Mouse (Mus musculus): ENCODE measurements around the gene A930017K11Rik.

A930017K11Rik gene

GRCm38 (mm10) chr17:25951803-25952623 lies at the start of gene A930017K11Rik:
A930017K11Rik (minus strand) TSS chr17:25952565.
- no peak for DNase-seq (ENCODE audit: low read depth)

- no peak for DNase-seq (ENCODE audit: low read depth)
These were observed 46.1 kb upstream of the A930017K11Rik start for GRCm38 (mm10) chr17:25998425-25998824.

GRCm38 (mm10) chr17:25993489-25993888 lies 41.1 kb upstream of the A930017K11Rik start:
- DNase-seq (ENCODE audit: low read depth): no peak

- no peak for DNase-seq (ENCODE audit: low read depth)
These were observed 39.9 kb upstream of the A930017K11Rik start for GRCm38 (mm10) chr17:25992274-25992673.

- no peak for DNase-seq (ENCODE audit: low read depth)
These were observed 38.0 kb upstream of the A930017K11Rik start for GRCm38 (mm10) chr17:25990331-25990730.

- DNase-seq (ENCODE audit: low read depth): peak; percentile 93
These were observed 33.2 kb upstream of the A930017K11Rik start, which contains the start of gene Capn15 for GRCm38 (mm10) chr17:25985306-25986294. Capn15 (minus strand) TSS chr17:25985796.

GRCm38 (mm10) chr17:25984556-25985305 lies 32.4 kb upstream of the A930017K11Rik start:
- peak; percentile 33 for DNase-seq (ENCODE audit: low read depth)

GRCm38 (mm10) chr17:25984066-25984465 lies 31.7 kb upstream of the A930017K11Rik start:
- no peak for DNase-seq (ENCODE audit: low read depth)

- DNase-seq (ENCODE audit: low read depth): no peak
These were observed 30.5 kb upstream of the A930017K11Rik start for GRCm38 (mm10) chr17:25982913-25983312.

GRCm38 (mm10) chr17:25980854-25981253 lies 28.5 kb upstream of the A930017K11Rik start:
- DNase-seq (ENCODE audit: low read depth): no peak

GRCm38 (mm10) chr17:25979829-25980738 lies 27.7 kb upstream of the A930017K11Rik start:
- no peak for DNase-seq (ENCODE audit: low read depth)

- peak; percentile 69 for DNase-seq (ENCODE audit: low read depth)
These were observed 18.8 kb upstream of the A930017K11Rik start for GRCm38 (mm10) chr17:25970954-25971707.

- peak; percentile 64 for DNase-seq (ENCODE audit: low read depth)
These were observed 18.1 kb upstream of the A930017K11Rik start for GRCm38 (mm10) chr17:25970448-25970847.

- no peak for DNase-seq (ENCODE audit: low read depth)
These were observed 15.8 kb upstream of the A930017K11Rik start for GRCm38 (mm10) chr17:25968176-25968575.

GRCm38 (mm10) chr17:25967652-25968051 lies 15.3 kb upstream of the A930017K11Rik start:
- DNase-seq (ENCODE audit: low read depth): no peak

GRCm38 (mm10) chr17:25964271-25964670 lies 11.9 kb upstream of the A930017K11Rik start:
- DNase-seq (ENCODE audit: low read depth): no peak

- no peak for DNase-seq (ENCODE audit: low read depth)
These were observed 10.1 kb upstream of the A930017K11Rik start for GRCm38 (mm10) chr17:25962413-25962905.

- no peak for DNase-seq (ENCODE audit: low read depth)
These were observed 9.2 kb upstream of the A930017K11Rik start for GRCm38 (mm10) chr17:25961566-25961965.

GRCm38 (mm10) chr17:25959630-25960467 lies 7.5 kb upstream of the A930017K11Rik start:
- no peak for DNase-seq (ENCODE audit: low read depth)

Measured in induced T-regulatory cell, adult 2 months (primary cell).